Mouse (Mus musculus): ENCODE results near the gene Fndc3b.

- TF ChIP-seq EP300 (optimal IDR thresholded peaks at IDR 0.05) (no peak), CTCF (IDR thresholded peaks at IDR 0.05; ENCODE audit: low read depth) (no peak)
These were observed 256.5 kb downstream of the Fndc3b start for GRCm38 (mm10) chr3:27454402-27455195.
